Mouse (Mus musculus) myocyte (in vitro differentiated cells): ENCODE data around the gene Homer3. TPM values are rescaled to one million over a fixed set of nuclear protein-coding genes. Genes with fewer than 3 reads are reported as not detected.

Experiments
- H3K27me3 ChIP-seq: one replicate; pipeline ENCODE4 v1.6.1; 2011; ENCODE audit not compliant: control insufficient read depth, insufficient read depth, insufficient read length
- H3K36me3 ChIP-seq: one replicate; pipeline ENCODE4 v1.6.1; 2011; ENCODE audit not compliant: control insufficient read depth, insufficient read depth
- H3K4me2 ChIP-seq: one replicate; pipeline ENCODE4 v1.6.1; 2011; ENCODE audit warnings: low read depth, control low read depth
- H3K4me3 ChIP-seq: one replicate; pipeline ENCODE4 v1.5.1; 2011; ENCODE audit warnings: mild to moderate bottlenecking, control low read depth, moderate library complexity
- H3K79me2 ChIP-seq: one replicate; pipeline ENCODE4 v1.6.1; 2011; ENCODE audit not compliant: control insufficient read depth, insufficient read depth
- H3ac ChIP-seq: one replicate; pipeline ENCODE4 v1.6.1; 2011; ENCODE audit not compliant: control insufficient read depth, insufficient read length
- CEBPB ChIP-seq: IDR thresholded peaks from 2 replicates; pipeline ENCODE4 v1.6.1; 2011; ENCODE audit warnings: mild to moderate bottlenecking, moderate library complexity; ENCODE audit not compliant: poor library complexity, insufficient read depth, severe bottlenecking
- E2F4 ChIP-seq: IDR thresholded peaks from one replicate; pipeline ENCODE4 v1.6.1; 2011; ENCODE audit warnings: mild to moderate bottlenecking, control low read depth, moderate library complexity; ENCODE audit not compliant: insufficient read depth
- MAX ChIP-seq: IDR thresholded peaks from one replicate; pipeline ENCODE4 v1.6.1; 2011; ENCODE audit warnings: low read depth, mild to moderate bottlenecking, control low read depth
- MYOD1 ChIP-seq, 3 experiments: IDR thresholded peaks; one replicate each; pipeline ENCODE4 v1.6.1; 2011; ENCODE audit warnings: control low read depth in 2 of 3, low read depth in 2 of 3, mild to moderate bottlenecking in 2 of 3, moderate library complexity in 1 of 3; ENCODE audit not compliant: insufficient read length in 2 of 3, control insufficient read depth in 1 of 3
- MYOG ChIP-seq, 3 experiments: IDR thresholded peaks; one replicate each; pipeline ENCODE4 v1.6.1; 2011; ENCODE audit warnings: control low read depth in 2 of 3, low read depth in 2 of 3, mild to moderate bottlenecking in 2 of 3; ENCODE audit not compliant: insufficient read length in 2 of 3, control insufficient read depth in 1 of 3, insufficient read depth in 1 of 3
- POLR2A ChIP-seq: IDR thresholded peaks from one replicate; pipeline ENCODE4 v1.6.1; 2011; ENCODE audit warnings: low read depth, mild to moderate bottlenecking, control low read depth, moderate library complexity; ENCODE audit not compliant: insufficient read length
- POLR2AphosphoS2 ChIP-seq: IDR thresholded peaks from one replicate; pipeline ENCODE4 v1.6.1; 2011; ENCODE audit warnings: low read depth, control low read depth; ENCODE audit not compliant: insufficient read length
- REST ChIP-seq: IDR thresholded peaks from one replicate; pipeline ENCODE4 v1.6.1; 2011; ENCODE audit warnings: mild to moderate bottlenecking, control low read depth, moderate library complexity; ENCODE audit not compliant: insufficient read depth, insufficient read length
- SRF ChIP-seq: IDR thresholded peaks from one replicate; pipeline ENCODE4 v1.6.1; 2011; ENCODE audit warnings: low read depth; ENCODE audit not compliant: control insufficient read depth, insufficient read length
- TCF12 ChIP-seq: IDR thresholded peaks from one replicate; pipeline ENCODE4 v1.6.1; 2011; ENCODE audit warnings: mild to moderate bottlenecking, control low read depth; ENCODE audit not compliant: poor library complexity, insufficient read depth, severe bottlenecking
- TCF3 ChIP-seq: IDR thresholded peaks from one replicate; pipeline ENCODE4 v1.6.1; 2011; ENCODE audit warnings: low read depth, control low read depth; ENCODE audit not compliant: insufficient read length
- USF1 ChIP-seq: IDR thresholded peaks from one replicate; pipeline ENCODE4 v1.6.1; 2011; ENCODE audit warnings: low read depth, mild to moderate bottlenecking, control low read depth, moderate library complexity
- polyA plus RNA-seq: library from polyadenylated mRNA; unstranded; fragments of >200 nt; fragmentation: generic; extraction: Trizol; gene quantifications from one replicate; pipeline ENCODE4 v1.2.1, GENCODE M21; 2012; ENCODE audit warnings: missing spikeins

The Homer3 gene
- polyA plus RNA-seq, 1 experiment = 43.6 TPM

GRCm38 (mm10) chr8:70300881-70301280 is 18.3 kb downstream of the Homer3 start:
- Histone ChIP-seq H3K79me2 (peaks cover 41% of the 10 kb centered on the region), H3K4me3 (peak overlapping the region; percentile 100), H3K4me2 (peak overlapping the region; percentile 86), H3ac (no peak overlapping the region), H3K36me3 (peaks cover 20% of the 10 kb centered on the region), H3K27me3 (no peaks in the 10 kb centered on the region)
- TF ChIP-seq USF1 (no peak), MYOD1 (IDR thresholded peaks at IDR 0.05; ENCODE audit: control insufficient read depth in 1 of 3, insufficient read length in 2 of 3, low read depth in 2 of 3) (no peak), POLR2A (no peak), TCF3 (no peak), MAX (no peak), E2F4 (no peak), POLR2AphosphoS2 (no peak), MYOG (IDR thresholded peaks at IDR 0.05; ENCODE audit: control insufficient read depth in 1 of 3, insufficient read depth in 1 of 3, insufficient read length in 2 of 3, low read depth in 2 of 3) (no peak), CEBPB (no peak), REST (no peak), SRF (no peak), TCF12 (no peak)

- peaks cover 16% of the 10 kb centered on the region for H3K36me3 ChIP-seq
- H3K27me3 ChIP-seq = no peaks in the 10 kb centered on the region
- TF ChIP-seq POLR2A (peak; percentile 75), CEBPB (peak; percentile 43; the same call in 1 of the 2 replicates), MYOG (IDR thresholded peaks at IDR 0.05; ENCODE audit: control insufficient read depth in 1 of 3, insufficient read depth in 1 of 3, insufficient read length in 2 of 3, low read depth in 2 of 3) (no peak), TCF12 (no peak), POLR2AphosphoS2 (peak; percentile 81), SRF (peak; percentile 45)
- peak within 1 kb of the TSS; percentile 86 for H3K4me2 ChIP-seq
- H3K79me2 ChIP-seq = peaks cover 41% of the 10 kb centered on the region
- peak within 1 kb of the TSS; percentile 62 for H3ac ChIP-seq
- H3K4me3 ChIP-seq = peak within 1 kb of the TSS; percentile 100
Measured at GRCm38 (mm10) chr8:70302358-70302890, 19.8 kb downstream of the Homer3 start, which contains the start of the genes Ddx49 and Cope. Gene Ddx49, minus strand, starts transcription at chr8:70302489. Gene Cope, plus strand, starts transcription at chr8:70302518.

DNA sequence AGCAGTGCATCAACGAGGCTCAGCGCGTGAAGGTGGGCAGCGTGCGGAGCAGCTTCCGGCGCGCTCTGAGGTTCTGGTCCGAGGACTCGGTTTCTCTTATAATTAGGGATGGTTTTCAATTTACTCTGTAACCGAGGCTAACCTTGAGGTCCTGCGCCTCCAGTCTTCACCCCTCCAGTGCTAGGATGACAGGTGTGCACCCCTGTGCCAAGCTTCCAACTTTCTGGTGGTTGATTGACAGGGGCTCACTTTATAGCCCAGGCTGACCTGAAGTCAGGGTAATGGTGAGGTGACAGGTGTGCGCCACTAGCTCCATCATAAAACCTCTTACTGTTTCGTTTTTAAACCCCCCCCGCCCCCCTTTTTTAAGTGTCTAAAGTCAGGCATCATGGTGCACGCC is 20.3 kb downstream of the Homer3 start:
- H3K79me2 ChIP-seq = peaks cover 41% of the 10 kb centered on the region
- H3K4me3 ChIP-seq = peak overlapping the region; percentile 100
- peaks cover 16% of the 10 kb centered on the region for H3K36me3 ChIP-seq
- TF ChIP-seq TCF3 (no peak), E2F4 (no peak), USF1 (no peak), MYOG (IDR thresholded peaks at IDR 0.05; ENCODE audit: control insufficient read depth in 1 of 3, insufficient read depth in 1 of 3, insufficient read length in 2 of 3, low read depth in 2 of 3) (no peak), MAX (no peak), POLR2AphosphoS2 (no peak), CEBPB (no peak)
- peak overlapping the region; percentile 62 for H3ac ChIP-seq
- H3K4me2 ChIP-seq = peak overlapping the region; percentile 82
- H3K27me3 ChIP-seq = no peaks in the 10 kb centered on the region

GRCm38 (mm10) chr8:70309311-70309710 is 26.7 kb downstream of the Homer3 start:
- peaks cover 5% of the 10 kb centered on the region for H3K79me2 ChIP-seq
- H3K4me2 ChIP-seq = no peak overlapping the region
- peaks cover 25% of the 10 kb centered on the region for H3K36me3 ChIP-seq
- no peaks in the 10 kb centered on the region for H3K27me3 ChIP-seq
- H3ac ChIP-seq = no peak overlapping the region
- no peak overlapping the region for H3K4me3 ChIP-seq
- TF ChIP-seq TCF12 (no peak), TCF3 (no peak), USF1 (no peak), SRF (no peak), E2F4 (no peak), POLR2AphosphoS2 (no peak), CEBPB (no peak), MYOD1 (IDR thresholded peaks at IDR 0.05; ENCODE audit: control insufficient read depth in 1 of 3, insufficient read length in 2 of 3, low read depth in 2 of 3) (no peak), MYOG (IDR thresholded peaks at IDR 0.05; ENCODE audit: control insufficient read depth in 1 of 3, insufficient read depth in 1 of 3, insufficient read length in 2 of 3, low read depth in 2 of 3) (no peak), REST (no peak), MAX (no peak), POLR2A (no peak)

GRCm38 (mm10) chr8:70313399-70313798 is 30.8 kb downstream of the Homer3 start:
- H3K4me3 ChIP-seq = no peak overlapping the region
- H3K79me2 ChIP-seq = no peaks in the 10 kb centered on the region
- no peak for TF ChIP-seq MYOD1 (IDR thresholded peaks at IDR 0.05; ENCODE audit: control insufficient read depth in 1 of 3, insufficient read length in 2 of 3, low read depth in 2 of 3)
- TF ChIP-seq MYOG (IDR thresholded peaks at IDR 0.05; ENCODE audit: control insufficient read depth in 1 of 3, insufficient read depth in 1 of 3, insufficient read length in 2 of 3, low read depth in 2 of 3) = no peak
- no peak for TF ChIP-seq REST
- no peak for TF ChIP-seq MAX
- no peak for TF ChIP-seq SRF
- no peak for TF ChIP-seq POLR2AphosphoS2
- TF ChIP-seq E2F4 = no peak
- no peak for TF ChIP-seq USF1
- TF ChIP-seq POLR2A = no peak
- TF ChIP-seq TCF12 = no peak
- no peaks in the 10 kb centered on the region for H3K27me3 ChIP-seq
- H3K36me3 ChIP-seq = peaks cover 15% of the 10 kb centered on the region
- no peak overlapping the region for H3K4me2 ChIP-seq
- no peak overlapping the region for H3ac ChIP-seq
